Mouse (Mus musculus): ENCODE results near the gene Gm42906. TPM values are rescaled to one million over a fixed set of nuclear protein-coding genes. Genes with fewer than 3 reads are reported as not detected.

Gene Gm42906
- polyA plus RNA-seq, 1 experiment = not detected

DNA sequence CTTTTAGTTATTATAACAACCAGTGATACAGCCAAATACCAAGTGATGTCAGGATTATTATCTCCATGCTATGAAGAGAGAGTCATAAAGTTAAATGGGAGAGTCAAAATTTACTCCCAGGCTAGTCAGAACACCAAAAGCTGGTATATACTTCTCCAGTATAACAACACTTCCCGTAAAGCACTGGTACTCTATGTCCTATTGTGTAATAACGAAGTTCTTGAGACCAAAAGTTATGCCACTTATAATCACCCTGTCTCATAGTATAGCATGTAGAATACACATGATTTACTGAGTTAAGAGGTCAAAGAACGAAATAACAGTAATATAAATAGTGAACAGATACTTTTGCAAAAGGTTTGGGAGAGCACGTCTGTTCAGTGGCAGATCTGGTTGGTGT lies 222.9 kb downstream of the Gm42906 start:
- H3K4me3 ChIP-seq (ENCODE audit: insufficient read depth, low read length) = no peak overlapping the region
- no peak overlapping the region for H3K27ac ChIP-seq (ENCODE audit: insufficient read depth, low read length)
- TF ChIP-seq CTCF (IDR thresholded peaks at IDR 0.05; ENCODE audit: extremely low read depth, insufficient read depth, low read length) (no peak), POLR2A (IDR thresholded peaks at IDR 0.05; ENCODE audit: extremely low read depth, insufficient read depth, low read length) (no peak)
- H3K4me1 ChIP-seq (ENCODE audit: control insufficient read depth, insufficient read depth, low read length) = no peaks in the 10 kb centered on the region

GRCm38 (mm10) chr5:151202925-151203324 lies 225.0 kb downstream of the Gm42906 start:
- Histone ChIP-seq H3K4me3 (ENCODE audit: insufficient read depth, low read length) (no peak overlapping the region), H3K27ac (ENCODE audit: insufficient read depth, low read length) (no peak overlapping the region), H3K4me1 (ENCODE audit: control insufficient read depth, insufficient read depth, low read length) (no peaks in the 10 kb centered on the region)
- TF ChIP-seq CTCF (IDR thresholded peaks at IDR 0.05; ENCODE audit: extremely low read depth, insufficient read depth, low read length) = no peak
- TF ChIP-seq POLR2A (IDR thresholded peaks at IDR 0.05; ENCODE audit: extremely low read depth, insufficient read depth, low read length) = no peak

DNA sequence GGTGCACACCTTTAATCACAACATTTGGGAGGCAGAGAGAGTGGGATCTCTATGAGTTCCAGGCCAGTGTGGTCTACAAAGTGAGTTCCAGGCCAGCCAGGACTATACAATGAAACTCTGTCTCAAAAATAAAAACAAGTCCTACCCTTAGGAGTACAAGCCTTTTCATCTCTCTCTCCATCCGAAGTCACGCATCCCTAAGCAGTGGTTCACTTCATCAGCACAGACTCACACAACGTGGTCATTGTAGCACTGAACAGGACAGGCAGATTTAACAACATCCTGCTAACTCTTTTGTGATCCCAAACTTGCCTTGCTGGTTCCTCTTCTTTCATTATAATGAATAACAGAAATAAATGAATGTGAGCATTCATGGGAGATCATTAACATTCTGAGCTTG lies 226.7 kb downstream of the Gm42906 start:
- TF ChIP-seq POLR2A (IDR thresholded peaks at IDR 0.05; ENCODE audit: extremely low read depth, insufficient read depth, low read length) (no peak), CTCF (IDR thresholded peaks at IDR 0.05; ENCODE audit: extremely low read depth, insufficient read depth, low read length) (no peak)
- Histone ChIP-seq H3K4me1 (ENCODE audit: control insufficient read depth, insufficient read depth, low read length) (no peaks in the 10 kb centered on the region), H3K27ac (ENCODE audit: insufficient read depth, low read length) (no peak overlapping the region), H3K4me3 (ENCODE audit: insufficient read depth, low read length) (no peak overlapping the region)

- no peak overlapping the region for H3K4me3 ChIP-seq (ENCODE audit: insufficient read depth, low read length)
- H3K27ac ChIP-seq (ENCODE audit: insufficient read depth, low read length) = no peak overlapping the region
- TF ChIP-seq POLR2A (IDR thresholded peaks at IDR 0.05; ENCODE audit: extremely low read depth, insufficient read depth, low read length) = no peak
- no peak for TF ChIP-seq CTCF (IDR thresholded peaks at IDR 0.05; ENCODE audit: extremely low read depth, insufficient read depth, low read length)
- H3K4me1 ChIP-seq (ENCODE audit: control insufficient read depth, insufficient read depth, low read length) = no peaks in the 10 kb centered on the region
Observed at GRCm38 (mm10) chr5:151199235-151199634, 228.7 kb downstream of the Gm42906 start.

- Histone ChIP-seq H3K27ac (ENCODE audit: insufficient read depth, low read length) (no peak overlapping the region), H3K4me1 (ENCODE audit: control insufficient read depth, insufficient read depth, low read length) (no peaks in the 10 kb centered on the region), H3K4me3 (ENCODE audit: insufficient read depth, low read length) (no peak overlapping the region)
- no peak for TF ChIP-seq CTCF (IDR thresholded peaks at IDR 0.05; ENCODE audit: extremely low read depth, insufficient read depth, low read length)
- no peak for TF ChIP-seq POLR2A (IDR thresholded peaks at IDR 0.05; ENCODE audit: extremely low read depth, insufficient read depth, low read length)
Observed at GRCm38 (mm10) chr5:151196603-151197272, 231.2 kb downstream of the Gm42906 start.

DNA sequence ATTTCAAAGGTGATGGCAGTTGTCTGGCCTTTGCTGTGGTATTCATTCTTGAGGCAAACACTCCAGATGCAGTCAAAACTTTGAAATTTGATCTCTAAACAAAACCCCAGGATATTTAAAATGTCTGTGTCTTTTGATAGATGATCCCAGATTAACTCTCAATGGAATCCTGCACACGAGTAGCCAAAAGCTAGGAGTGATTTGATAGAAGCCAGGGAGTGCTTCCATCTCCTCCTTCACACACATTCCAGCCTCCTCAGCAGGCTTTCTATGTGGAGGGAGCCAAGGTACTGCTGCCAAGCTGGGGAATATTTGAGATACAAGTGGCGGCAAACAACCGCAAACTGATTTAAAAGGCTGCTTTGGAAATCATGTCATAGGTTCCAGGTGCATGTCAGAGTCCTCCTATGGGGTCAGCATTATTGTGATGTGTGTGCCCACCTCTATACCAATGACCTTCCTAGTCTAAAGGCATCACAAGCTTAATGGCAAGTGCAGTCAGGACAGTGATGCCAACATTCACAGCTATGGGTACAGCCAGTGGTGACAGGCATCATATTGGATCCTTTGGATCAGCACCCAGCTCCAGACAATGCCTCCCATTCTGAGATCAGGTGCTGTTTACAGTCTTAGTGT lies 234.0 kb downstream of the Gm42906 start:
- Histone ChIP-seq H3K4me3 (ENCODE audit: insufficient read depth, low read length) (no peak overlapping the region), H3K4me1 (ENCODE audit: control insufficient read depth, insufficient read depth, low read length) (no peaks in the 10 kb centered on the region), H3K27ac (ENCODE audit: insufficient read depth, low read length) (no peak overlapping the region)
- TF ChIP-seq POLR2A (IDR thresholded peaks at IDR 0.05; ENCODE audit: extremely low read depth, insufficient read depth, low read length) (no peak), CTCF (IDR thresholded peaks at IDR 0.05; ENCODE audit: extremely low read depth, insufficient read depth, low read length) (no peak)

GRCm38 (mm10) chr5:151192266-151192665 lies 235.7 kb downstream of the Gm42906 start:
- no peak for TF ChIP-seq POLR2A (IDR thresholded peaks at IDR 0.05; ENCODE audit: extremely low read depth, insufficient read depth, low read length)
- TF ChIP-seq CTCF (IDR thresholded peaks at IDR 0.05; ENCODE audit: extremely low read depth, insufficient read depth, low read length) = no peak
- H3K4me3 ChIP-seq (ENCODE audit: insufficient read depth, low read length) = no peak overlapping the region

GRCm38 (mm10) chr5:151190764-151191163 lies 237.2 kb downstream of the Gm42906 start:
- Histone ChIP-seq H3K4me3 (ENCODE audit: insufficient read depth, low read length) (no peak overlapping the region; the same call in 1 of the 2 replicates), H3K4me1 (ENCODE audit: control insufficient read depth, insufficient read depth, low read length) (no peaks in the 10 kb centered on the region), H3K27ac (ENCODE audit: insufficient read depth, low read length) (no peak overlapping the region)
- TF ChIP-seq POLR2A (IDR thresholded peaks at IDR 0.05; ENCODE audit: extremely low read depth, insufficient read depth, low read length) (no peak), CTCF (IDR thresholded peaks at IDR 0.05; ENCODE audit: extremely low read depth, insufficient read depth, low read length) (no peak)

More at GRCm38 (mm10) chr5:151192266-151192665, 235.7 kb downstream of the Gm42906 start:
- H3K27ac ChIP-seq (ENCODE audit: insufficient read depth, low read length) = no peak overlapping the region
- H3K4me1 ChIP-seq (ENCODE audit: control insufficient read depth, insufficient read depth, low read length) = no peaks in the 10 kb centered on the region

DNA sequence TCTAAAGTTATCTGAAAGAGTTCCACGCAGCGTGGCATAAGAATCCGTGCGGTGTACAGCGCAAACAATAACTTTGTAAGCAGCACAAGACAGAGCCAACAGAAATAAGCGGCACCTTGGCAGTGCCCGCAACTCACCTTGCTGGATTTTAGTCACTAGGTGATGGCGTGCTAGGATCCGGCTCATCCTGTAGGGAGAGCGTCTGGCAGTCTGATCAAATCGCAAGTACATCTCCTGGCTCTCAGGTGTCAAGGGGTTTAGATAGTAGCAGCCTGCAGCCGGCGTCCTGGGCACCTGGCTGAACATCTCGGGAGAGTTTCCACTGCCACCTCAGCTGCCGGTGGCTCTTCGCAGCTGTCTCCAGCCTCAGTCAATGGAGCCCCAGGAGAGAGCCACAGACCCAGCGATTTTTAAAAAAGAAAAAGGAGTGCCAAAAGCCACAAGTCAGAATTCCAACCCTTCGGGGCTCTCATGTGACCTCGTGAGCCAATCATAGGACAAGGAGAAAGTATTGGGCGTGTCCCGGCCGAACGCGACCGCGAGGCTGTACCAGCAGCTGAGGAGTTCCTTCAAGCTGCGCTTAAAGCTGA lies 238.1 kb downstream of the Gm42906 start:
- Histone ChIP-seq H3K4me3 (ENCODE audit: insufficient read depth, low read length) (peak overlapping the region; percentile 75), H3K27ac (ENCODE audit: insufficient read depth, low read length) (peak overlapping the region; percentile 63), H3K4me1 (ENCODE audit: control insufficient read depth, insufficient read depth, low read length) (no peaks in the 10 kb centered on the region)
- TF ChIP-seq POLR2A (IDR thresholded peaks at IDR 0.05; ENCODE audit: extremely low read depth, insufficient read depth, low read length) (no peak), CTCF (IDR thresholded peaks at IDR 0.05; ENCODE audit: extremely low read depth, insufficient read depth, low read length) (no peak)

- H3K4me3 ChIP-seq (ENCODE audit: insufficient read depth, low read length) = peak overlapping the region; percentile 75
- no peak for TF ChIP-seq POLR2A (IDR thresholded peaks at IDR 0.05; ENCODE audit: extremely low read depth, insufficient read depth, low read length)
- no peak for TF ChIP-seq CTCF (IDR thresholded peaks at IDR 0.05; ENCODE audit: extremely low read depth, insufficient read depth, low read length)
Observed at GRCm38 (mm10) chr5:151189321-151189720, 238.6 kb downstream of the Gm42906 start.

More at GRCm38 (mm10) chr5:151189321-151189720, 238.6 kb downstream of the Gm42906 start:
- Histone ChIP-seq H3K27ac (ENCODE audit: insufficient read depth, low read length) (peak overlapping the region; percentile 86), H3K4me1 (ENCODE audit: control insufficient read depth, insufficient read depth, low read length) (no peaks in the 10 kb centered on the region)
